Mouse (Mus musculus) left cerebral cortex, adult 2 months (tissue): ENCODE results near the gene Zbtb22. TPM values are rescaled to one million over a fixed set of nuclear protein-coding genes. Genes with fewer than 3 reads are reported as not detected.
A peak's percentile ranks its signal among the peaks of the same experiment; 100 is the strongest.
"Not testable (repeated sequence)": the region's sequence is repeated elsewhere in the genome, so short reads cannot be mapped to it uniquely, and the experiment has no call there.

Experiments
- DNase-seq, 2 experiments: peaks; one replicate each; pipeline ENCODE4 v3.0.0; 2021 to 2022; ENCODE audit warnings: low spot score in 2 of 2, mixed read lengths in 1 of 2; ENCODE audit errors: extremely low spot score in 1 of 2
- H3K27ac ChIP-seq: fragments of 200-600 bp; 2 replicates; pipeline ENCODE4 v1.8.1; 2022
- H3K4me3 ChIP-seq: fragments of 200-600 bp; 2 replicates; pipeline ENCODE4 v1.8.1; 2022
- CTCF ChIP-seq: fragments of 200-600 bp; IDR thresholded peaks from 2 replicates; pipeline ENCODE4 v1.8.1; 2022; ENCODE audit warnings: antibody characterized with exemption, mild to moderate bottlenecking, moderate library complexity
- intact Hi-C: fragments of 180-260 bp; cut with DNase I; formaldehyde crosslinking; loops from one replicate; pipeline ENCODE4 v1.15.1; 2025
- total RNA-seq, 2 experiments: library from RNA; stranded (reverse); gene quantifications; 2 replicates each; pipeline ENCODE4 v1.2.3; 2021

Zbtb22 gene
- total RNA-seq, 2 experiments from 2014 or later, result 35.8 to 36.0 TPM

- intact Hi-C loops, result loop anchor here (1.0 kb wide), 2 partner anchors 11 to 15 kb away; partner anchors contain the start of genes B3galt4 and Vps52
- TF ChIP-seq CTCF, result no peak
- DNase-seq, result peak; percentile 79 to 82
- H3K27ac ChIP-seq, result peak within 1 kb of the TSS; percentile 88
- peak within 1 kb of the TSS; percentile 75 for H3K4me3 ChIP-seq
Measured at GRCm38 (mm10) chr17:33940206-33940805, 24.6 kb downstream of the Zbtb22 start, which contains the start of the genes Pfdn6 and Wdr46. Gene Pfdn6 (minus strand): TSS chr17:33940343. Gene Wdr46 (plus strand): TSS chr17:33940660.

GRCm38 (mm10) chr17:33940981-33941380, 25.3 kb downstream of the Zbtb22 start:
- intact Hi-C loops, result loop anchor here (1.0 kb wide), 2 partner anchors 10 to 14 kb away; partner anchors contain the start of genes B3galt4 and Vps52
- no peak for TF ChIP-seq CTCF
- Histone ChIP-seq H3K27ac (no peak overlapping the region), H3K4me3 (peak overlapping the region; percentile 75)
- DNase-seq, result no peak

GRCm38 (mm10) chr17:33941381-33941780, 25.7 kb downstream of the Zbtb22 start:
- intact Hi-C loops, result no loop called here
- Histone ChIP-seq H3K27ac (no peak overlapping the region), H3K4me3 (peak overlapping the region; percentile 75)
- TF ChIP-seq CTCF, result no peak
- no peak for DNase-seq

GRCm38 (mm10) chr17:33943454-33943853, 27.8 kb downstream of the Zbtb22 start:
- no peak for TF ChIP-seq CTCF
- H3K27ac ChIP-seq, result no peak overlapping the region
- intact Hi-C loops, result no loop called here
- DNase-seq, result no peak
- no peak overlapping the region for H3K4me3 ChIP-seq

GRCm38 (mm10) chr17:33947430-33948089, 31.9 kb downstream of the Zbtb22 start:
- intact Hi-C loops, result no loop called here
- TF ChIP-seq CTCF, result no peak
- H3K27ac ChIP-seq, result no peak overlapping the region; the same call in 1 of the 2 replicates
- no peak overlapping the region for H3K4me3 ChIP-seq
- DNase-seq, result no peak

GRCm38 (mm10) chr17:33948090-33948904, 32.6 kb downstream of the Zbtb22 start:
- no peak overlapping the region; the same call in 1 of the 2 replicates for H3K27ac ChIP-seq
- TF ChIP-seq CTCF, result no peak
- H3K4me3 ChIP-seq, result no peak overlapping the region
- intact Hi-C loops, result no loop called here
- no peak for DNase-seq

GRCm38 (mm10) chr17:33948905-33949537, 33.3 kb downstream of the Zbtb22 start:
- intact Hi-C loops, result no loop called here
- no peak for TF ChIP-seq CTCF
- Histone ChIP-seq H3K4me3 (no peak overlapping the region), H3K27ac (no peak overlapping the region)
- DNase-seq, result no peak

GRCm38 (mm10) chr17:33950131-33950625, 34.5 kb downstream of the Zbtb22 start:
- DNase-seq, result no peak

GRCm38 (mm10) chr17:33951021-33951946, 35.6 kb downstream of the Zbtb22 start, which contains the start of gene B3galt4:
Gene B3galt4 (minus strand): TSS chr17:33951488.
- peak within 1 kb of the TSS; percentile 93 for H3K27ac ChIP-seq
- no peak for TF ChIP-seq CTCF
- DNase-seq, result peak; percentile 77
- intact Hi-C loops, result loop anchor here (1.0 kb wide), 1 partner anchor 11 kb away; the partner anchor contains the start of genes Pfdn6 and Wdr46
- H3K4me3 ChIP-seq, result peak within 1 kb of the TSS; percentile 66

More at GRCm38 (mm10) chr17:33950131-33950625, 34.5 kb downstream of the Zbtb22 start:
- Histone ChIP-seq H3K4me3 (peak overlapping the region; percentile 66), H3K27ac (peak overlapping the region; percentile 93)
- intact Hi-C loops, result no loop called here
- no peak for TF ChIP-seq CTCF

GRCm38 (mm10) chr17:33952015-33952414, 36.3 kb downstream of the Zbtb22 start:
- intact Hi-C loops, H3K4me3 ChIP-seq, DNase-seq, H3K27ac ChIP-seq: not testable (repeated sequence)
